Mouse (Mus musculus): Measurements from ENCODE around the gene Pon2.

- TF ChIP-seq GATA1 (IDR thresholded peaks at IDR 0.05; ENCODE audit: borderline replicate concordance, low read length) (no peak), FLI1 (IDR thresholded peaks at IDR 0.05; ENCODE audit: low read length) (no peak)
These were observed 59.5 kb downstream of the Pon2 start for GRCm38 (mm10) chr6:5238799-5239198.

Data from megakaryocyte, embryonic 14.5 days (primary cell).